Mouse (Mus musculus): ENCODE data around the gene Adora3. TPM values are rescaled to one million over a fixed set of nuclear protein-coding genes. Genes with fewer than 3 reads are reported as not detected.

Gene Adora3
- polyA plus RNA-seq, 1 experiment = 0.45 TPM

DNA sequence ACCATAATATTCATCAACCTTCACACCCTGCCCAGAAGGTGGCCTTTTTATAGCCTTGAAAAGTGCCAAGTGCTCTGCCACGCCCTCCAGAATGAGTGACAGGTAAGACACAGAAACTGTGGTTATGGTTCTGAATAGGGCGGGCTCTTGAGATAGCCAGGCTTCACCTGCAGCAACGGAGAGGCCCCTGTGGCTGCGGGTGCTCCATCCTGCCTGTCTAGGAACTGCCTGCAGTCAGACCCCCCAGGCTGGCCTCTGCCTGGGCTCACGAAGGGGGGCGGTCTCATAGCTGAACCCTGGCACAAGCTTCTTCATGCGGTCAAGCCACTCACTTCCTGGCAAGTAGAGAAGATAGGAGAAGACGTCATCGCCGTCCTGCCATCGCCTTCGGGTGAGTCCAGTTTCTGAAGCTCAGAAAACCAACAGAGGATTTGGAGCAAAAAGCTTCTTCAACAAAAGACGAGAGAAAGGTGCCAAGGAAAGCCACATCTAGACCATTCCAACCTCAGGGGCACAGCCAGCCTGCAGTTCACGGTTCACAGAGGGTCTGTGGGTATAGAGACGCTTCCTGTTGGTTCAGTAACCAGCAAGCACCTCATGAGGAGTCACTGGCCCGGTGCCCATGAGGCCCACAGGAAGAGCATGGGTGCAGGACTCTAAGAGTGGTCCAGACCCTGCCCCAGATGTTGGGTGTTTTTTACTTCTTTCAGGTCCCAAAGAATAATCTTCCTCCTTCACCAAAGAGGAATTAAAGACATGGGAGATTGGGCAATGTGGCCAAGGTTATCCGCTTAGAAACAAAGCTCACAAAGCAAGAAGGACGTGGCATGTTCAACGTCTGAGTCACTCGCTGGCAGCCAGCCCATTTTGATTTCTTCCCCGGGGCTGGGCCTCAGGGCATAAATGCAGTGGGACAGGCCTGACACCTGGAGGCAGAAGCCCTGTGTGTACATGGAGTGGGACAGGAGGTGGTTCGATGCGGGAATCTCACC, 24.2 kb downstream of the Adora3 start:
- no peaks in the 10 kb centered on the region for H3K36me3 ChIP-seq (ENCODE audit: control insufficient read depth, insufficient read depth, low read length, poor library complexity, severe bottlenecking)
- no peak overlapping the region for H3K9ac ChIP-seq (ENCODE audit: low read depth, poor library complexity, severe bottlenecking)
- no peaks in the 10 kb centered on the region for H3K9me3 ChIP-seq (replicated peaks; ENCODE audit: control insufficient read depth, insufficient read depth, low read length, poor library complexity, severe bottlenecking)
- TF ChIP-seq CTCF (IDR thresholded peaks at IDR 0.05; ENCODE audit: low read depth, low read length) (no peak), EP300 (IDR thresholded peaks at IDR 0.05; ENCODE audit: insufficient read depth, low read depth, low read length) (no peak), POLR2A (IDR thresholded peaks at IDR 0.05; ENCODE audit: insufficient read depth, low read length) (no peak)
- peaks cover 2% of the 10 kb centered on the region for H3K4me1 ChIP-seq (ENCODE audit: control insufficient read depth, insufficient read depth, low read length)
- H3K27ac ChIP-seq (ENCODE audit: insufficient read depth, low read length) = no peak overlapping the region
- no peaks in the 10 kb centered on the region for H3K27me3 ChIP-seq (ENCODE audit: control insufficient read depth, insufficient read depth, low read length, poor library complexity, severe bottlenecking)
- H3K4me3 ChIP-seq (ENCODE audit: low read depth, low read length) = no peak overlapping the region

DNA sequence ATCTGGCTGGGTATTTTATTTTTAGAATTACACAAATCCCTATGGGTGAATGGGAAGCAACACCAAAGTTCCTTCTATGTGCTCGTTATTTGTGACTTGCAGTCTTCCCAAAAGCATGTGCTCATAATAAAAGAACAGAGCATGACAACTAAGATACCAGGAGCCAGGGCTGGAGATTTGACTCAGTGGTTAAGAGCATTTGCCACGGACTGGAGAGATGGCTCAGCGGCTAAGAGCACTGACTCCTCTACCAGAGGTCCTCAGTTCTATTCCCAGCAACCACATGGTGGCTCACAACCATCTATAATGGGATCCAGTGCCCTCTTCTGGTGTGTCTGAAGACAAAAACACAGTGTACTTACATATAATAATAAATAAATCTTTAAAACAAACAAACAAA, 26.2 kb downstream of the Adora3 start:
- Histone ChIP-seq H3K36me3 (ENCODE audit: control insufficient read depth, insufficient read depth, low read length, poor library complexity, severe bottlenecking) (no peaks in the 10 kb centered on the region), H3K9ac (ENCODE audit: low read depth, poor library complexity, severe bottlenecking) (no peak overlapping the region), H3K9me3 (replicated peaks; ENCODE audit: control insufficient read depth, insufficient read depth, low read length, poor library complexity, severe bottlenecking) (no peaks in the 10 kb centered on the region), H3K4me3 (ENCODE audit: low read depth, low read length) (no peak overlapping the region), H3K27me3 (ENCODE audit: control insufficient read depth, insufficient read depth, low read length, poor library complexity, severe bottlenecking) (no peaks in the 10 kb centered on the region), H3K4me1 (ENCODE audit: control insufficient read depth, insufficient read depth, low read length) (peaks cover 2% of the 10 kb centered on the region), H3K27ac (ENCODE audit: insufficient read depth, low read length) (no peak overlapping the region)
- TF ChIP-seq CTCF (IDR thresholded peaks at IDR 0.05; ENCODE audit: low read depth, low read length) (no peak), POLR2A (IDR thresholded peaks at IDR 0.05; ENCODE audit: insufficient read depth, low read length) (no peak), EP300 (IDR thresholded peaks at IDR 0.05; ENCODE audit: insufficient read depth, low read depth, low read length) (no peak)

DNA sequence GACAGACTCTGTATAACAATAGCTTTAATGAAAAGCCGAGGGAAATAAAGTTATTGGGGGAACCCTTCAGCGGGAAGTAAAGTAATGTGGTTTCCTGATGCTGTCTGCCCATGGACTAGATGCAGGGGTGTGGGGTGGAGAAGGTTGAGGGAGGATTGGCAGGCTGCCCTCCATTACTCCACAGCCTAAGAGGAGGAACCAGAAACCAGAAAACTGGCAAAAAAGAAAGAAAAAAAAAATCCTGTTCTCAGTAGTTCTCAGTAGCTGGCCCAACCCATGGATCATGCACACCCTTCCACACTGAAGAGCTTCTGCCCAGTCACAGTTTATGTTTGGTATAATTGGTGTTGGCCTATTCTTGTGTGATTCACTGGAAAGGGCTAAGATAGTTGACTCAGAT, 27.7 kb downstream of the Adora3 start:
- no peaks in the 10 kb centered on the region for H3K27me3 ChIP-seq (ENCODE audit: control insufficient read depth, insufficient read depth, low read length, poor library complexity, severe bottlenecking)
- no peak overlapping the region for H3K9ac ChIP-seq (ENCODE audit: low read depth, poor library complexity, severe bottlenecking)
- no peaks in the 10 kb centered on the region for H3K36me3 ChIP-seq (ENCODE audit: control insufficient read depth, insufficient read depth, low read length, poor library complexity, severe bottlenecking)
- H3K4me1 ChIP-seq (ENCODE audit: control insufficient read depth, insufficient read depth, low read length) = no peaks in the 10 kb centered on the region
- no peak for TF ChIP-seq EP300 (IDR thresholded peaks at IDR 0.05; ENCODE audit: insufficient read depth, low read depth, low read length)
- TF ChIP-seq CTCF (IDR thresholded peaks at IDR 0.05; ENCODE audit: low read depth, low read length) = no peak
- no peak for TF ChIP-seq POLR2A (IDR thresholded peaks at IDR 0.05; ENCODE audit: insufficient read depth, low read length)
- H3K9me3 ChIP-seq (replicated peaks; ENCODE audit: control insufficient read depth, insufficient read depth, low read length, poor library complexity, severe bottlenecking) = no peaks in the 10 kb centered on the region
- H3K4me3 ChIP-seq (ENCODE audit: low read depth, low read length) = no peak overlapping the region
- H3K27ac ChIP-seq (ENCODE audit: insufficient read depth, low read length) = no peak overlapping the region

DNA sequence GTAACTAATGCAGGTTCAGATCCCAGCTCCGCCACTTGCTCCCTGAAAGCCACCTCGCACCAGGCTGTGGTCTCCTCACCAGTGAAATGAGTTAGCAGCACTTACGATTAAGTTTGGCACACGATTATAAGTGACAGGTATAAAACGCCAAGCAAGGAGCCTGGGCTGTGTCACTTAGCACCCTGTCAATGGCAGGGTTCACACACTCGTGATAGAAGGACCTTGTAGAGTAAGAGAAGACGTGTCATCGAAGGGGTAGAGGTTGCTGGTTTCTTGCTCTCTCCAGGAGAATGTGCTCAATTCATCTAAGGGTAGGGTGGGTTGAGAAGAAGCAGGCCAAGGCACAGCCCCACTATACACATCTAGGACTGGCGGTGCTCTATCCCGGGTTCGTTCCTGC, 28.2 kb downstream of the Adora3 start:
- TF ChIP-seq CTCF (IDR thresholded peaks at IDR 0.05; ENCODE audit: low read depth, low read length) (no peak), POLR2A (IDR thresholded peaks at IDR 0.05; ENCODE audit: insufficient read depth, low read length) (no peak), EP300 (IDR thresholded peaks at IDR 0.05; ENCODE audit: insufficient read depth, low read depth, low read length) (no peak)
- H3K27me3 ChIP-seq (ENCODE audit: control insufficient read depth, insufficient read depth, low read length, poor library complexity, severe bottlenecking) = no peaks in the 10 kb centered on the region
- no peaks in the 10 kb centered on the region for H3K36me3 ChIP-seq (ENCODE audit: control insufficient read depth, insufficient read depth, low read length, poor library complexity, severe bottlenecking)
- H3K9ac ChIP-seq (ENCODE audit: low read depth, poor library complexity, severe bottlenecking) = no peak overlapping the region
- H3K27ac ChIP-seq (ENCODE audit: insufficient read depth, low read length) = no peak overlapping the region
- no peaks in the 10 kb centered on the region for H3K9me3 ChIP-seq (replicated peaks; ENCODE audit: control insufficient read depth, insufficient read depth, low read length, poor library complexity, severe bottlenecking)
- H3K4me3 ChIP-seq (ENCODE audit: low read depth, low read length) = no peak overlapping the region
- no peaks in the 10 kb centered on the region for H3K4me1 ChIP-seq (ENCODE audit: control insufficient read depth, insufficient read depth, low read length)

DNA sequence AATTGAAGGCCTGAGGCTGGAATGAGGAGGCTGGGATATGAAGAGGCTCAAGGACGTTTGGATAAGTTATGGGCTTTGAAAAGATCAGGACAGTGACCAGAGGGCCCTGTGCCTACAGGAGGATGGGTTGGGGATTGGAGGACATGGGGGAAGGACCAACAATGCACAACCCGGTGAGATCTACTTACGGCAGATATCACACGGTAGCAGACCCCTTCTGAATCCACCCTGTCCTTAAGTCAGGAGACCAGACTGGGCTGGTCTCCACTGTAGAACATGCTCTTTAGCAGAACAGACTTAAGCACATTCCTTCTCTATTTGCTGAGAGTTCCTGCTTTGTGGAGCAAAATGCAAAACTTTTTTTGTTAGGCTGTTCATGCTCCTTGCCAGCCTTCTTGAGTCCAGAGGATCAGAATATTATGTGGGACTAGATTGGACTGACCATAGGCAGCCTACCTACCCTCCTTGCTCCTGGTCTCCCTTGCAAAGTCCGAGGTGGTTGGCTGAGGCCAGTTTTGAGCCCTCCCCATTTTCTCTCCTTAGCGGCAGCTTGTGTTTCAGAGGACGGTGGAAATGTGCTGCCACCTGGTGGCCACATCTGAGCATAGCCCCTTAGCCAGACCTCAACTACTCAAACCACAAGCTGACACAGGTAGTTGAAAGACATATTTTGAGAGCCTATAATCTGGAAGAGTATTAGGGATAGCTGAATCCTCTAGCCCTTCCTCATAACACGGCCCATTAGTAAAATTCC, 28.9 kb downstream of the Adora3 start:
- no peak overlapping the region for H3K9ac ChIP-seq (ENCODE audit: low read depth, poor library complexity, severe bottlenecking)

More for the DNA sequence above, 28.9 kb downstream of the Adora3 start:
- Histone ChIP-seq H3K36me3 (ENCODE audit: control insufficient read depth, insufficient read depth, low read length, poor library complexity, severe bottlenecking) (no peaks in the 10 kb centered on the region), H3K27ac (ENCODE audit: insufficient read depth, low read length) (no peak overlapping the region), H3K27me3 (ENCODE audit: control insufficient read depth, insufficient read depth, low read length, poor library complexity, severe bottlenecking) (no peaks in the 10 kb centered on the region), H3K4me1 (ENCODE audit: control insufficient read depth, insufficient read depth, low read length) (no peaks in the 10 kb centered on the region), H3K9me3 (replicated peaks; ENCODE audit: control insufficient read depth, insufficient read depth, low read length, poor library complexity, severe bottlenecking) (no peaks in the 10 kb centered on the region), H3K4me3 (ENCODE audit: low read depth, low read length) (no peak overlapping the region)
- TF ChIP-seq EP300 (IDR thresholded peaks at IDR 0.05; ENCODE audit: insufficient read depth, low read depth, low read length) (no peak), CTCF (IDR thresholded peaks at IDR 0.05; ENCODE audit: low read depth, low read length) (peak; percentile 91)

All from ES-Bruce4 (cell line).